Mouse (Mus musculus) Patski (cell line): Measurements from ENCODE around the gene Tspan2. TPM values are rescaled to one million over a fixed set of nuclear protein-coding genes. Genes with fewer than 3 reads are reported as not detected.
A peak's percentile ranks its signal among the peaks of the same experiment; 100 is the strongest.

Experiments used
- ATAC-seq: fragments of 100-300 bp; one replicate; pipeline ENCODE4 v1.8.0; 2021
- CTCF ChIA-PET: fragments of 350-600 bp; sonication (Branson Sonifier 250); formaldehyde crosslinking; loops from one replicate; lab custom pipeline; 2022; ENCODE audit warnings: inconsistent platforms; lab: Charles Lee
- POLR2A ChIA-PET: fragments of 350-600 bp; sonication (Branson Sonifier 250); formaldehyde crosslinking; loops from one replicate; lab custom pipeline; 2022; ENCODE audit warnings: antibody characterized with exemption, inconsistent platforms; lab: Charles Lee
- DNase-seq: peaks from one replicate; pipeline ENCODE4 v3.0.0-alpha.2; 2011; ENCODE audit warnings: low read depth, low spot score
- H3K27me3 ChIP-seq: fragments of 371-371 bp; one replicate; pipeline ENCODE4 v1.5.1; 2021
- CTCF ChIP-seq: fragments of 100-300 bp; IDR thresholded peaks from one replicate; pipeline ENCODE4 v1.5.1; 2021
- in situ Hi-C: fragments of 300-500 bp; cut with MboI; formaldehyde crosslinking; loops from 3 replicates; pipeline ENCODE4 v1.11.1; 2018; ENCODE audit warnings: low pct_unique_long_range_greater_than_20kb, mixed read lengths
- polyA plus RNA-seq: library from polyadenylated mRNA; unstranded; gene quantifications from one replicate; pipeline ENCODE4 v1.2.3, GENCODE M21; 2021

The Tspan2 gene
- polyA plus RNA-seq, 1 experiment from 2014 or later, result 0.54 TPM

DNA sequence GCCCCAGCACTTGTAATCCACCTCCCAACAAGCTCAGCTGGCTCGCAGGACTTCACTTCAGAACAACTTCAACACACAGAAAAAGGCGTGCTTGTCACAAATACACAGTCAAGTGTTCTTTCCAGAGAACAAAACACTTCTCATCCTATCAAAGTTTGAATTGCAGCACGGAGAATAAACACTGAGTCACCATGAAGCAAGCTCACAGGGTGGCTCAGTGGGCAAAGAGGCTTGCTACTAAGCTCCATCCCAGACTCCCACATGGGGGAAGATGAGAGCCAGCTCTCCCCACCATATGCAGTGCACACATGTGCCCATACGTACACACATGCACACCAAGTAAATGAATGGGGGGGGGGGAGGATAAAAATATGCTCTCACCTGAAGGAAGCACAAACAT lies 8.9 kb downstream of the Tspan2 start:
- ChIA-PET POLR2A (interaction anchor here (1.8 kb wide), 1 partner anchor 13 kb away, joined by 7 read pairs; no protein-coding TSS in a partner anchor), CTCF (interaction anchor here (0.8 to 2.6 kb wide), 2 partner anchors 11 kb away, joined by 3 to 7 read pairs; no protein-coding TSS in a partner anchor)
- in situ Hi-C loops, result loop anchor here (25.0 kb wide), 1 partner anchor 619 kb away; no protein-coding TSS in a partner anchor
- DNase-seq (no peak), ATAC-seq (no peak)
- no peak for TF ChIP-seq CTCF
- no peaks in the 10 kb centered on the region for H3K27me3 ChIP-seq

DNA sequence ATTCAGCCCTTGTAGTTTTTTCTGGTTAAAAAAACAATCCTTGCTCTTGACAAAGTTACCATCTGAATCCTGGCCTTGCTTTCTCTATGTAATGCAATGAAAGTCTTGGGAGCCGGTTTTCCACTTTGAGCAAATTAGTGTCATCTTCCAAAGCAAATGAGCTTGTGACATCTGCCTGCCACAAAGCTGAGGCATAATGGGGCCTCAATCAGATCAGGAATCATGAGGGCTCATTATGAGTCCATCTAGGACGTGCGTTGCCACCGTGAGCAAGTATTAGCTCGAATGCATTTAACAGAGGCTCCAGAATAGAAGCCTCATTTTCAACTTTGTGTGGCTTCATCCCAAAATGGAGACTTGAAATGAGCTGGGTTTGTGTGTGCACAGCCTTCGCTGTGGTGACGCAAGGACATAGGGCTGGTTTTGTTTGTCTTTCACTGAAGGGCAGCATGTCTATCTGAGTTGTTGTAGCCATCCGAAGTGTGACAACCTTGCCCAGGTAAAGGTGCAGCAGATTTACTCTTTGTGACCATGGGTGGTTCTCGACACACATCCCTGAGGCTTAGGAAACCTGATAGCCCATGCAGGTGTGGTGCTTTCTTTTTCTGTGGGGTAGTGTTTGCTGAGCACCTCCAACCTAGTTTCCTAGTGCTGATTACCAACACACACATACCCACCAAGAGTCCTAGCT lies 9.6 kb downstream of the Tspan2 start:
- CTCF ChIA-PET, result interaction anchor here (0.8 to 2.6 kb wide), 4 partner anchors 8 to 42 kb away, joined by 3 to 7 read pairs (median 4); no protein-coding TSS in a partner anchor
- in situ Hi-C loops, result loop anchor here (25.0 kb wide), 1 partner anchor 618 kb away; no protein-coding TSS in a partner anchor
- H3K27me3 ChIP-seq, result no peaks in the 10 kb centered on the region
- DNase-seq (no peak), ATAC-seq (no peak)
- POLR2A ChIA-PET, result interaction anchor here (1.8 kb wide), 1 partner anchor 12 kb away, joined by 7 read pairs; no protein-coding TSS in a partner anchor
- TF ChIP-seq CTCF, result no peak

DNA sequence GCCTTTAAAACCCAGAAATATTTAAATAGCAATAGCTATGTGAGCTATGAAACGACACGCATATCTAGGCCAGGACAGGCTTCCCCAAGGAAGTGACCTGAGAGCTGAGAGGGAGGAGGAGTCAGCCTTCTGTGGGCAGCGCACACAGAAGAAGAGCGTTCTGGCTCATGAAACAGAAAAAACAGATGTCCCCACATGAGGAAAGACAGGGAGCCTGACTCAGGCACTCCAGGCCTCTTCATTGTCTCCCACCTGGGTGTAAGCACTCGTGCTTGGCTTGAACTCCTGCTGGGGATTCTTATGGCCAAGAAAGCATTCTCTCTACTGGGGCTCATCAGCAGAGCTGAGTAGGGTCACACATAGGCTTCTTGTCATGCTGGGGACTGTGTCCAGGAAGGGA lies 10.3 kb downstream of the Tspan2 start:
- in situ Hi-C loops, result loop anchor here (25.0 kb wide), 1 partner anchor 618 kb away; no protein-coding TSS in a partner anchor
- ATAC-seq (peak; percentile 12), DNase-seq (no peak)
- no peak for TF ChIP-seq CTCF
- POLR2A ChIA-PET, result interaction anchor here (1.8 kb wide), 1 partner anchor 11 kb away, joined by 7 read pairs; no protein-coding TSS in a partner anchor
- CTCF ChIA-PET, result interaction anchor here (1.6 to 2.6 kb wide), 3 partner anchors 9 to 495 kb away, joined by 3 to 7 read pairs (median 6); no protein-coding TSS in a partner anchor
- no peaks in the 10 kb centered on the region for H3K27me3 ChIP-seq

DNA sequence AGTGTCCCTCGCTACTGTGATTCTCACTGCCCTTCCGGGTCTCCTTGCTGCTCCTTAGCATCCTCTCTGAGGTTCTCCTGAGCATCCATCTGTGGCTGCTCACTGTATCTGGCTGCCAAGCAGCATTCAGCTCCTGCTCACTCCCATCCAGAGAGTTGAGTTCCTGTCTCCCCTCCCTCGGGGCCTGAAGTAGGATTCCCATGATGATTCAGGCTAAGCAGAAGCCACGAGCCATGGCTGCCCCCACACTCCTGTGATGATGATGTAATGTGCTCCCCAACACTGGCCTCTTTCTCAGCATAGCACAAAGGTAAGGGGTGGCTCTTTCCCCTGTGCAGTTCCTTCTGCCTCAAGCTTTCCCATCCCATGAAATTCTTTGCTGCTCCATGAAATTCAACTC lies 11.8 kb downstream of the Tspan2 start:
- in situ Hi-C loops, result loop anchor here (25.0 kb wide), 1 partner anchor 616 kb away; no protein-coding TSS in a partner anchor
- CTCF ChIA-PET, result interaction anchor here (1.6 kb wide), 1 partner anchor 497 kb away, joined by 3 read pairs; no protein-coding TSS in a partner anchor
- POLR2A ChIA-PET, result interaction anchor here (0.6 kb wide), 1 partner anchor 1493 kb away, joined by 3 read pairs; no protein-coding TSS in a partner anchor

DNA sequence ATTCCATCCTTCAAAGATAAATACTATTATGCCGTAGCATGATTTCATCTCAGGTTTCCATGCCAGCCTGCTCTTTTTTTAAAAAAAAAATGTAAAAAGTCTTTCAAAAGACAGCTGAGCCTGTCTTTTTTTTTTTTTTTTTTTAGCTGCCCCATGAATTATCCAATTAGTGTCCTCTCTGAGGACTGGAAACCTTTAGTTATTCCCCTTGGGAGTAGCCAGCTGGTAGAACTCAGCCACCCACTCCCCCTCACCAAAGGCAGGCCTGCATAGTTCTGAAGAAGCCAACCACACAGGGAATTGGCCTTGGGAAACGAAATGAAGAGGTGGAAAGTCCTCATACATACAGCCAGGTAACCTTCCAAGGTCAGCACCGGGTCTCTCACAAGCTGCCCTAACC lies 13.7 kb downstream of the Tspan2 start:
- TF ChIP-seq CTCF, result no peak
- ATAC-seq (no peak), DNase-seq (no peak)
- H3K27me3 ChIP-seq, result no peaks in the 10 kb centered on the region
- POLR2A ChIA-PET, result no interaction called here
- CTCF ChIA-PET, result no interaction called here
- in situ Hi-C loops, result loop anchor here (25.0 kb wide), 1 partner anchor 614 kb away; no protein-coding TSS in a partner anchor

More for the DNA sequence above, 11.8 kb downstream of the Tspan2 start:
- no peak for ATAC-seq
- H3K27me3 ChIP-seq, result no peaks in the 10 kb centered on the region
- DNase-seq, result no peak
- no peak for TF ChIP-seq CTCF

DNA sequence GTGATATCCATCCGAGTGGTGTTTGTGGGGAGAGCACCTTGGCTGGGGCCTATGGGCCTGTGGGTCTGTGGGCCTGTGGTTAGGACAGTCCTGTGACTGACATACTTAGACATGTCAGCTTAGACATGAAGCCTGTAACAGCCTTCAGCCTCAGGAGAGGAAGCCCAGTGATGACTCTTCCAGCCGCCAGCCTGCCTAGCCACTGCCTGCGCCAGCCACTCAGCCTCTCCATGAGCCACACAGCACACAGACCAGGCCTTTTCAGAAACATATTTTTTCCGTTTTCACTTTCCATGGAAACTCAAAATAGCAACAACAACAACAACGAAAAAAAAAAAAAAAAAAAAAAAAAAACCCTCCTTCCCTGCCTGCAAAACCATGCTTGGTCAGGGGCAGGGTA lies 14.4 kb downstream of the Tspan2 start:
- in situ Hi-C loops, result loop anchor here (25.0 kb wide), 1 partner anchor 614 kb away; no protein-coding TSS in a partner anchor
- DNase-seq (no peak), ATAC-seq (no peak)
- POLR2A ChIA-PET, result no interaction called here
- CTCF ChIA-PET, result no interaction called here
- no peak for TF ChIP-seq CTCF
- H3K27me3 ChIP-seq, result no peaks in the 10 kb centered on the region

DNA sequence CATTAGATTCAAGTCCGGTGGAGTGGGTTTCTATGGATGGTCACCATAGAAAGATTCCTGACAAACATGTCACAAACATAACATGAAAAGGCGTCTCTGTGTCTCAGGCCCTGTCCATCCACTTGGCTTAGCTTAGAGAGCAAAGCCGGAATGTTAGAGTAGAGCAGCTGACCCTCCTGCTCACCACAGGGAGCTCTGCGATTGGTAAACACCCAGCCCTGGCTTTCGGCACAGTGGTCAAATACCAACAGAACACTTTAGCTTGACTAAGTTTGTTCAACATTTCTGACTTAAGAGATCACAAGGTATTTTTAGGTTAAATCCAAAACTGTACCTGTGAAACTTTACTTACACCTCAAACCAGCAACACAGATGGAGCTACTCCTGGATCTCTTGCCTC lies 16.8 kb downstream of the Tspan2 start:
- CTCF ChIA-PET, result interaction anchor here (0.8 to 1.2 kb wide), 2 partner anchors 53 to 459 kb away, joined by 3 read pairs; no protein-coding TSS in a partner anchor
- H3K27me3 ChIP-seq, result no peaks in the 10 kb centered on the region
- POLR2A ChIA-PET, result no interaction called here
- ATAC-seq (no peak), DNase-seq (no peak)
- in situ Hi-C loops, result no loop called here
- no peak for TF ChIP-seq CTCF

DNA sequence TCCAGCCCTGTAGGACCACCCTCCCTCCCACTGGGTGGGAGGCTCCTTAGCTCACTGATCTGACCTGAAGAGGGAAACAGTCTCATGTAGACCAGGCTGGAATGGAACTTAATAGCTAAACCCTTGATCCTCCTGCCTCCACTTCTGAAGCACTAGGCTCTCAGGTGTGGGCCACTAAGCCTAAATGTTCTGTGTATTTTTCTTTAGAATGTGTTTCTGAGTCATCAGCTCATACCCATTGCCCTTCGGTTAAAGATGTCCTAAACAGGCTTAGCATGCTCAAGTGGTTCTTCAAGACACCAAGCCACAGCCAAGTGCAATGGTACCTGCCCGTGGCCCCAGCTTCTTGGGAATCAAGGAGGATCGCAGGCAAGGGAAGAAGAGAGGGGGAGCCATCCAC lies 17.2 kb downstream of the Tspan2 start:
- TF ChIP-seq CTCF, result no peak
- ATAC-seq (no peak), DNase-seq (no peak)
- in situ Hi-C loops, result no loop called here
- ChIA-PET CTCF (interaction anchor here (0.8 to 2.3 kb wide), 3 partner anchors 20 to 459 kb away, joined by 3 to 6 read pairs (median 3); no protein-coding TSS in a partner anchor), POLR2A (no interaction called here)
- H3K27me3 ChIP-seq, result no peaks in the 10 kb centered on the region

DNA sequence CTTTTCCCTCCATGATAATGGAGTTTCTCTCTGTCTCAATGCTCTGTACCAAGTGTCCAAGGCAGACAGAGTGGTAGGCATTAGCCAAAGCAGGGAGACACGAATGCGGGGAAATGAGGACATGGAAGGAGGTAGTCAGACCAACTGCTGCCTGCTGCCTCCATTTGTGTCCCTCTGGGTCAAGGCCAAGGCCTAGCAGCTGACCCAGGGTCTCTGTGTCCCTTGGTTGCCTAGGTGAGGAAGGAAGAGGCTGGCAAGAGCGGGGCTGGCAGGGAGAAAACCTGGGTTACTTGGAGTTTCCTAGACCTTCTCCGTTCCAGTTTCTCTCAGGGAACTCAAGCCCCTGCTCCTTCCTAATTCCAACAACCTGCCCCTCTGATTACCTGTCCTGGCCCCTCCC lies 17.7 kb downstream of the Tspan2 start:
- no peaks in the 10 kb centered on the region for H3K27me3 ChIP-seq
- DNase-seq, result no peak
- in situ Hi-C loops, result no loop called here
- CTCF ChIA-PET, result interaction anchor here (2.3 kb wide), 1 partner anchor 20 kb away, joined by 6 read pairs; no protein-coding TSS in a partner anchor
- ATAC-seq, result no peak
- TF ChIP-seq CTCF, result no peak
- POLR2A ChIA-PET, result no interaction called here

DNA sequence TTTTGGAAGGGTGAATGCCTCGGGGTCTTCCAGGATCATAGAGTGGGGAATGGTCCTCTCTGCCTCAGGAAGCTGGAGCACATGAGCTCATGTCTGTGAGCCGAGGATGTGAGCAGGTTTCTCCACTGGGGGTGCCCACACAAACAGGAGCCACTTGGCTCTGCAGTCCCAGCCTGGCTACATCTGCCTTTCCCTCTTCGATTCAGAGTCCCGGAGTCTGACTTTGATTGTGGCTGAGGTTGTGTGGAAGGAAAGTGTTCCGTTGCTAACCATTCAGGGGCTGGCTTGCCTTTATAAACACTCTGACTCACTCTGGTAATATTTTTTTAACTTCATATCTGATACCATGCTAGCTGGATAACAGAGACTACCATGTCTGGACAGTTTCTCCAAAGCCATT lies 18.1 kb downstream of the Tspan2 start:
- no peak for TF ChIP-seq CTCF
- in situ Hi-C loops, result no loop called here
- POLR2A ChIA-PET, result no interaction called here
- no peak for DNase-seq
- no peak for ATAC-seq
- H3K27me3 ChIP-seq, result no peaks in the 10 kb centered on the region
- CTCF ChIA-PET, result interaction anchor here (2.3 kb wide), 1 partner anchor 19 kb away, joined by 6 read pairs; no protein-coding TSS in a partner anchor
